Mouse (Mus musculus): ENCODE data around the gene Dnah2. TPM values are rescaled to one million over a fixed set of nuclear protein-coding genes. Genes with fewer than 3 reads are reported as not detected.
A peak's percentile ranks its signal among the peaks of the same experiment; 100 is the strongest.

Gene Dnah2
- polyA plus RNA-seq, 1 experiment: 3.1 TPM

DNA sequence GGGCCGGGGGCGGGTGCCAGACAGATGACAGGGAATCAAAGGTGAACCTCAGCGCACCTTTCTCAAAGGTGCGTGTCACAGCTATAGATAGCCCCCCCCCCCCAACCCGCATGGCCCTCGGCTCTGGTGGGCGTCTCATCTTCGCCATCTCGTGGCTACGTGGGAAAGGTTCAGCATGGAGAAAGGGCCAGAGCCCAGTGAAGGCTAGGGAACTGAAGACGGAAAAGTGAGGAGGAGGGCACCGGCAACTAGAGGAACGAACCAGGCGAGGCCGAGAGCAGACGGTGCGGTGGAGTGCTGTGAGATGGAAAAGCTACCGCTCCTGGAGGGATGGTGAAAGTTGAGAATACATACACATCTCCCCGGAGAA is 129.5 kb downstream of the Dnah2 start:
- DNase-seq: no peak
- peak overlapping the region; percentile 73 for H3K4me3 ChIP-seq (replicated peaks; ENCODE audit: extremely low read depth, low read depth, low read length)
- peaks cover 2% of the 10 kb centered on the region; the same call in 1 of the 2 replicates for H3K4me1 ChIP-seq (ENCODE audit: control insufficient read depth, insufficient read depth, low read length)
- WGBS: under 1% methylated on average over 19 of the region's 19 CpGs
- TF ChIP-seq CTCF (IDR thresholded peaks at IDR 0.05; ENCODE audit: insufficient read depth, low read length): peak; percentile 33
- TF ChIP-seq POLR2A (IDR thresholded peaks at IDR 0.05; ENCODE audit: borderline replicate concordance, extremely low read depth, low read depth, low read length): peak; percentile 49; the same call in 1 of the 2 replicates

DNA sequence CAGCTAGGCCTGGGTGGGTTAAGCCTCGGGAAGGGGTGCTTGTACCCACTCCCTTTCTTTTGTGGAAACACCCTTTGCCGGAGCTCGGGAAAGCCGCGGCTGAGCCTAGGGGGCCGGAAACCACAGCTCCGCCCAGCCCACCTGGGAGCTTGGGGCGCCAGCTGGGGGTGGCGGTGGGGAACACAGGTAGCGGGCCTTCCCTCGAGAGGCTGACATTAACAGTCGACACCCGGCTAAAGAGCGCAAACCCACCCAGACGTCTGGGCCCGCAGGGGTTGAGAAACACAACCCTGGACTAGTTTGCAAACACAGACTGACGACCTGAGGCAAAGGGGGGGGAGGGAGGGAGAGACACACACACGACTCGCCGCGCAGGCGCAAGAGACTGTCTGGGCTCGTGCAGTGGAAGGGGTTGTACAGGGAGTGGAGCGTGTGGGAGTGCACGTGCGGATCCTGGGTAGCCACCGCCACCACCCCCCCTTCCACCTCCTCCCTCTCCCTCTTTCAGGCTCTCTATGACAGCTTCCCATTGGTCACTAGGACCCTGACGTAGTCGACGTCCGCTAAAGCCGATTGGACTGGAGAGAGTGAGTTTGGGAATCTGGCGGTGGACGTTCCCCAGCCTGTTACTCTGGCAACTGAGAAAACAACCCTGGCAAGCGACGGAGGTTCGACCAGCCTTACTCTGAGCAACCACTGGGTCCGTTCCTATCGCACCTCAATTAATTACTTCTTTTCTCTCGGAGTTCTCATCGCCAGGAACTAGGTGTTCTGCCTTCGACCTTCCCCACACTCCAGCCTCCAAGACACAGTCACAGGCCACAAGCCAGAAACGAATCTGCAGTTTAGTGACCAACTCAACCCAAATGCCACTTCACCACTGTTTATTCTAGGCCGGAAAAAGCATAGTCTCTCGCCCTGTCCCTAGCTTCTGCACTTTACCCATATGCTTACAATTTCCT is 130.1 kb downstream of the Dnah2 start:
- H3K4me1 ChIP-seq (ENCODE audit: control insufficient read depth, insufficient read depth, low read length): peaks cover 6% of the 10 kb centered on the region; the same call in 1 of the 2 replicates
- whole genome bisulfite sequencing: under 1% methylated on average over 45 of the region's 45 CpGs
- TF ChIP-seq CTCF (IDR thresholded peaks at IDR 0.05; ENCODE audit: insufficient read depth, low read length): no peak
- TF ChIP-seq POLR2A (IDR thresholded peaks at IDR 0.05; ENCODE audit: borderline replicate concordance, extremely low read depth, low read depth, low read length): peak; percentile 82
- peak overlapping the region; percentile 87 for H3K4me3 ChIP-seq (replicated peaks; ENCODE audit: extremely low read depth, low read depth, low read length)
- DNase-seq: peak; percentile 83

DNA sequence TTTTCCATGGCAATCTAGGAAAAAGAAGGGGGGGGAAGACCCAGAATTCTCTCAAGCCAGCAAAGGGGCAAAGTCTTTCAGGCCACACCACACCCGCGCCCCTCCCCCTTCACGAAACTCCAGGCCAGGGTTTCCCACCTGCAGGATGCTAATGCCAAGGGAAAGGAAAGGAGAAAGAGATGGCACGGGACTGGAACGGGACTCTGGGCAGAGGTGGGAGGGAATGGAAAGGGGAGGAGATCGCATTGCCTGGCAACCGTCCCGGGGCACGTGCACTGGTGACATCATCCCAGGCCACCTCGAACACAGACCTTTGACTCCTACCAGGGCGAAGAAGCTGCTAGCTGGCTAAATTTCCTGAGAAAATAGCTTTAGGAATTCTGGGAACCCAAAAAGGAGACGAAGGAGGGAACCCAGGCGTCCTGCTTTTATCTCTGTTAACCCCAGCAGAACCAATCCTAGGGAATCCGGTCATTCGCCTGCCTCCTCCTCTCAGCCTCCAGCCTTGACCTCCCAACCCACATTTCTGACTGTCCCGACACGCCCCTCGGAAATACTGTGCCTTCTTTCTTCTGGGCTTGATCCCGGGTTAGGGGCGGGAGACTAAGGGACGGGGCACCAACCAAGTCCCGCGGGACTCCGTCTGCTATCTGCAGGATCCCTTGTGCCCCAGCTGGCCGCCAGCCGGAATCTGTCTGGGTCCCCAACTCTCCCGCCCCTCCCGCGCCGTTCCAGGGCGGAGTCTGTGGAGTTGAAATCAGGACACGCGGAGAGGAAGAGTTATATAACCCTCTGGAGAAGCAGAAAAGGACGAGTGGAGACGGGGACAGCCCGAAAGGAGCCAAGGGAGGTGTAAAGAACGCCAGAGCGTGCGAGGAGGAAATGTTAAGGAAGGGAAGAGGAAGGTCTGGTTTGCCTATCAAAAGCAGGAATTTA is 131.2 kb downstream of the Dnah2 start:
- 2% methylated on average over 39 of the region's 39 CpGs for WGBS
- peaks cover 10% of the 10 kb centered on the region; the same call in 1 of the 2 replicates for H3K4me1 ChIP-seq (ENCODE audit: control insufficient read depth, insufficient read depth, low read length)
- H3K4me3 ChIP-seq (replicated peaks; ENCODE audit: extremely low read depth, low read depth, low read length): peak overlapping the region; percentile 87
- DNase-seq: peak; percentile 93
- TF ChIP-seq CTCF (IDR thresholded peaks at IDR 0.05; ENCODE audit: insufficient read depth, low read length): no peak
- TF ChIP-seq POLR2A (IDR thresholded peaks at IDR 0.05; ENCODE audit: borderline replicate concordance, extremely low read depth, low read depth, low read length): peak; percentile 91; the same call in 1 of the 2 replicates

DNA sequence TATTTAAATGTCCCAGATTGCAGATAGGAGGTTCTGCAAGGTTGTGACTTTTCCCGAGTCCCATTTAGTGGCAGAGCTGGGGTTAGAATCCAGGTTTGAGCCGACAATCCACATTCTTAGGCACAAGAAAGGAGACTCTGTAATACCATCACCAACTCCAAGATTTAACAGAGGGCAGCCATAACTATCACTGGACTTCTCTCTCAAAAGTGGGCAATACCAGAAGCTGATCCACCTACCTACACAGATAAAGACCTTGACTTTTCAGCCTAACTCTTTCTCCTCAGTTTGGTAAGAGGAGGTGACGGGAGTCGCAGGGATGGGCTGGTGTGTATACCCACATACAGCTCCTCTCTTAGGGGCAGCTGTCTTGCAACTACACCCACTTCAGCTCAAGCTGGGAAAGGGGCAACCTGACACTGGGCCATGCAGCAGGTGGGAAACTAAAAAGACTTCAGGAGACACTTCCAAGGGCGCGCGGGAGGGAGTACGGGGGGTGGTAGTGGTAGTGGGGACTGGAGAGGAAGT is 131.9 kb downstream of the Dnah2 start:
- DNase-seq: no peak
- Histone ChIP-seq H3K4me3 (replicated peaks; ENCODE audit: extremely low read depth, low read depth, low read length) (peak overlapping the region; percentile 25), H3K4me1 (ENCODE audit: control insufficient read depth, insufficient read depth, low read length) (peaks cover 10% of the 10 kb centered on the region; the same call in 1 of the 2 replicates)
- 13% methylated on average over 8 of the region's 8 CpGs for WGBS
- TF ChIP-seq POLR2A (IDR thresholded peaks at IDR 0.05; ENCODE audit: borderline replicate concordance, extremely low read depth, low read depth, low read length) (no peak), CTCF (IDR thresholded peaks at IDR 0.05; ENCODE audit: insufficient read depth, low read length) (no peak)

DNA sequence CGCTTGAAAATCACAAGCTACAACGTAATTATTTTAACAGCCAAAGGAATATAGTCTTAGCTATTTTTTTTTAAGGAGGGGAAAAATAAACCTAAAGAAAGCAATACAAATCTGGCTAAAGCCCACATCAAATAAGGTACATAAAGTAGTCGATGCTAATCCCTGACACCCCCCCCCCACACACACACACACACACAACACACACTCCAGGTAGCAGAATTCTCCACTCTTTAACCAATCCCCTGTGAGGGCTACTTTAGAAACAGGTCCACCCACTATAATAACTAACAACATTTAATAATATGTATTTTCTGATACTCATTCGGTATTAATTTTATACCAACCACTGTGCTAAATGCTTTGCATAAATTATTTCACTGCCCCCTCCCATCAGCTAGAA is 132.4 kb downstream of the Dnah2 start:
- 6% methylated on average over 4 of the region's 4 CpGs for WGBS
- Histone ChIP-seq H3K4me3 (replicated peaks; ENCODE audit: extremely low read depth, low read depth, low read length) (no peak overlapping the region), H3K4me1 (ENCODE audit: control insufficient read depth, insufficient read depth, low read length) (peaks cover 13% of the 10 kb centered on the region; the same call in 1 of the 2 replicates)
- no peak for DNase-seq
- no peak for TF ChIP-seq CTCF (IDR thresholded peaks at IDR 0.05; ENCODE audit: insufficient read depth, low read length)
- no peak for TF ChIP-seq POLR2A (IDR thresholded peaks at IDR 0.05; ENCODE audit: borderline replicate concordance, extremely low read depth, low read depth, low read length)

DNA sequence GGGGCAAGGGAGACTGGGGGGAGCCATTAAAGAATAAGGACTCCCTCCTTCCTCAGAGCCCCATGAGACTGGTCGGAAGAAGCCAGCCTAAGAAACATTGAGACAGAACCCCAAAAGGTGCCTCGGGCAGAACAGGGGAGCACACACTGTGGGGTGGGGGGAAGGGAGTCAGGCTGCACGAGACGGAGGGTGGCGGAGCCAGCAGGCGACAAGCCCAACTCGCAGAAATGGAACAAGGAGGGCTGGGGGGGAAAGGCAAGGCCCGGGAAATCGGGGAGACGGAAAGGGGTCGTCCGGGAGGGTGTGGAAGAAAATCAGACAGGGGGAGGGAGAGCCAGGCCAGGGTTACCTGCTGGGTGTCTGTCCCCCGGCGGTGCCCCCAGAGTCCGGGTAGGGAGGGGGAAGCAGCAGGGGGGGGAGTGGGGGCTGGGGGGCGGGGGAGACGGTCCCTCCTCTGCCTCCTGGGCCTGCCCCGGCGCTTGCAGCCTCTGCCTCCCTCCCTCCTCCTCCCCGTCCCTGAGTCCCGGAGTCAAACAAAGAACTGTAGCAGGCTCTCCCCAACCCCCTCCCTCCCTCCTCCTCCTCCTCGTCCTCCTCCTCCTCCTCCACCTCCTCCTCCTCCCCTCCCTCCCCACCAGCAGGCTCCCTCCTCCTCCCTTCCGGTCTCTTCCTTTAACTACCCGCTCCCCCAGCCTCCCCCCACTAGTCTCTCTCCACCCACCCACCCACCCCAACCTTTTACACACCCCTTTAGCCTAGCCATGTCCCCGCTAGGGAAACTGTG is 133.1 kb downstream of the Dnah2 start:
- TF ChIP-seq CTCF (IDR thresholded peaks at IDR 0.05; ENCODE audit: insufficient read depth, low read length) (no peak), POLR2A (IDR thresholded peaks at IDR 0.05; ENCODE audit: borderline replicate concordance, extremely low read depth, low read depth, low read length) (peak; percentile 32; the same call in 1 of the 2 replicates)
- WGBS: 5% methylated on average over 14 of the region's 25 CpGs
- Histone ChIP-seq H3K4me3 (replicated peaks; ENCODE audit: extremely low read depth, low read depth, low read length) (peak overlapping the region; percentile 66), H3K4me1 (ENCODE audit: control insufficient read depth, insufficient read depth, low read length) (peaks cover 13% of the 10 kb centered on the region; the same call in 1 of the 2 replicates)
- DNase-seq: peak; percentile 46

DNA sequence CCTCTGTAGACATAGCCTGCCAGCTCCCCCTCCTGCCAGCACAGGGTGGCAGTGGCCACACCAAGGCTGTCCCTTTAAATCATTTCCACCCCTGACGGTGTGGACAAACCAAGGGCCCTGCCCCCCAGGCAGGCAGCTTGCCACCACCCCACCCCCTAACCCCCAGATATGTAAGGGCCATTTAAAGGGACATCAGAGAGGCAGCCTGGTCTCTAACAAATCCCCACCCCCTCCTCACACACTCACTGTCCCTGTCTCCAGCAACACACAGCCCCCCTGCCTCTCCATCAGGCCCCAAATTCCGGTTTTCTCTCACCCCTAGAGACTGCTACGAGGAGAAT is 133.6 kb downstream of the Dnah2 start:
- H3K4me1 ChIP-seq (ENCODE audit: control insufficient read depth, insufficient read depth, low read length): peaks cover 13% of the 10 kb centered on the region; the same call in 1 of the 2 replicates
- peak; percentile 43 for DNase-seq
- TF ChIP-seq POLR2A (IDR thresholded peaks at IDR 0.05; ENCODE audit: borderline replicate concordance, extremely low read depth, low read depth, low read length): no peak
- TF ChIP-seq CTCF (IDR thresholded peaks at IDR 0.05; ENCODE audit: insufficient read depth, low read length): no peak

More for the DNA sequence above, 133.6 kb downstream of the Dnah2 start:
- peak overlapping the region; percentile 66 for H3K4me3 ChIP-seq (replicated peaks; ENCODE audit: extremely low read depth, low read depth, low read length)
- 4% methylated on average over 3 of the region's 3 CpGs for WGBS
